Mouse (Mus musculus): ENCODE measurements around the gene Slc9a9. TPM values are rescaled to one million over a fixed set of nuclear protein-coding genes. Genes with fewer than 3 reads are reported as not detected.

Gene Slc9a9
- polyA plus RNA-seq, 1 experiment from 2014 or later = 2.7 TPM

- WGBS (ENCODE audit: insufficient replicate concordance) = 47% methylated on average over 3 of the region's 3 CpGs
- Histone ChIP-seq H3K9ac (no peak overlapping the region), H3K27ac (replicated peaks) (no peak overlapping the region), H3K4me3 (replicated peaks) (no peak overlapping the region), H3K27me3 (no peaks in the 10 kb centered on the region), H3K4me1 (replicated peaks) (peaks cover 3% of the 10 kb centered on the region; the same call in 1 of the 2 replicates), H3K4me2 (no peak overlapping the region), H3K36me3 (replicated peaks) (no peaks in the 10 kb centered on the region), H3K9me3 (replicated peaks) (no peaks in the 10 kb centered on the region)
- no peak for ATAC-seq (ENCODE audit: insufficient read depth)
Observed at GRCm38 (mm10) chr9:95185840-95186239, 516.1 kb downstream of the Slc9a9 start.

GRCm38 (mm10) chr9:95186386-95187289 lies 516.9 kb downstream of the Slc9a9 start:
- Histone ChIP-seq H3K27me3 (no peaks in the 10 kb centered on the region), H3K9me3 (replicated peaks) (no peaks in the 10 kb centered on the region), H3K4me1 (replicated peaks) (peaks cover 3% of the 10 kb centered on the region; the same call in 1 of the 2 replicates), H3K4me3 (replicated peaks) (no peak overlapping the region), H3K36me3 (replicated peaks) (no peaks in the 10 kb centered on the region), H3K9ac (no peak overlapping the region), H3K4me2 (no peak overlapping the region), H3K27ac (replicated peaks) (no peak overlapping the region)
- WGBS (ENCODE audit: insufficient replicate concordance) = 61% methylated on average over 15 of the region's 15 CpGs
- ATAC-seq (ENCODE audit: insufficient read depth) = no peak

GRCm38 (mm10) chr9:95188362-95189217 lies 518.9 kb downstream of the Slc9a9 start:
- Histone ChIP-seq H3K9me3 (replicated peaks) (no peaks in the 10 kb centered on the region), H3K4me3 (replicated peaks) (no peak overlapping the region), H3K9ac (no peak overlapping the region), H3K36me3 (replicated peaks) (no peaks in the 10 kb centered on the region), H3K27me3 (no peaks in the 10 kb centered on the region), H3K4me1 (replicated peaks) (peaks cover 3% of the 10 kb centered on the region; the same call in 1 of the 2 replicates), H3K4me2 (no peak overlapping the region), H3K27ac (replicated peaks) (peak overlapping the region; percentile 55)
- peak; percentile 81 for ATAC-seq (ENCODE audit: insufficient read depth)
- WGBS (ENCODE audit: insufficient replicate concordance) = 46% methylated on average over 8 of the region's 8 CpGs

GRCm38 (mm10) chr9:95189218-95189605 lies 519.5 kb downstream of the Slc9a9 start:
- Histone ChIP-seq H3K27ac (replicated peaks) (no peak overlapping the region), H3K36me3 (replicated peaks) (no peaks in the 10 kb centered on the region), H3K4me2 (no peak overlapping the region), H3K27me3 (no peaks in the 10 kb centered on the region), H3K4me1 (replicated peaks) (peaks cover 9% of the 10 kb centered on the region), H3K9me3 (replicated peaks) (no peaks in the 10 kb centered on the region), H3K4me3 (replicated peaks) (no peak overlapping the region), H3K9ac (no peak overlapping the region)
- no peak for ATAC-seq (ENCODE audit: insufficient read depth)
- WGBS (ENCODE audit: insufficient replicate concordance) = 59% methylated on average over 4 of the region's 4 CpGs

GRCm38 (mm10) chr9:95191442-95191841 lies 521.7 kb downstream of the Slc9a9 start:
- WGBS (ENCODE audit: insufficient replicate concordance) = 61% methylated on average over 6 of the region's 6 CpGs
- no peak overlapping the region for H3K4me3 ChIP-seq (replicated peaks)
- no peaks in the 10 kb centered on the region for H3K36me3 ChIP-seq (replicated peaks)
- no peaks in the 10 kb centered on the region for H3K27me3 ChIP-seq
- no peak overlapping the region for H3K9ac ChIP-seq
- ATAC-seq (ENCODE audit: insufficient read depth) = no peak
- no peak overlapping the region for H3K27ac ChIP-seq (replicated peaks)
- no peak overlapping the region for H3K4me2 ChIP-seq
- no peaks in the 10 kb centered on the region for H3K9me3 ChIP-seq (replicated peaks)
- peaks cover 13% of the 10 kb centered on the region for H3K4me1 ChIP-seq (replicated peaks)

- H3K9ac ChIP-seq = no peak overlapping the region
- no peaks in the 10 kb centered on the region for H3K36me3 ChIP-seq (replicated peaks)
- no peak overlapping the region for H3K27ac ChIP-seq (replicated peaks)
- H3K4me2 ChIP-seq = no peak overlapping the region
- no peak for ATAC-seq (ENCODE audit: insufficient read depth)
- H3K9me3 ChIP-seq (replicated peaks) = no peaks in the 10 kb centered on the region
- no peak overlapping the region for H3K4me3 ChIP-seq (replicated peaks)
- no peaks in the 10 kb centered on the region for H3K27me3 ChIP-seq
- peaks cover 13% of the 10 kb centered on the region for H3K4me1 ChIP-seq (replicated peaks)
- WGBS (ENCODE audit: insufficient replicate concordance) = 60% methylated on average over 8 of the region's 8 CpGs
Observed at GRCm38 (mm10) chr9:95192901-95193532, 523.3 kb downstream of the Slc9a9 start.

- Histone ChIP-seq H3K9ac (no peak overlapping the region), H3K36me3 (replicated peaks) (no peaks in the 10 kb centered on the region), H3K27ac (replicated peaks) (no peak overlapping the region), H3K4me2 (no peak overlapping the region), H3K27me3 (no peaks in the 10 kb centered on the region), H3K4me3 (replicated peaks) (no peak overlapping the region), H3K4me1 (replicated peaks) (peaks cover 13% of the 10 kb centered on the region), H3K9me3 (replicated peaks) (no peaks in the 10 kb centered on the region)
- WGBS (ENCODE audit: insufficient replicate concordance) = 41% methylated on average over 3 of the region's 3 CpGs
- no peak for ATAC-seq (ENCODE audit: insufficient read depth)
Observed at GRCm38 (mm10) chr9:95193672-95194071, 524.0 kb downstream of the Slc9a9 start.

- Histone ChIP-seq H3K4me1 (replicated peaks) (peaks cover 13% of the 10 kb centered on the region), H3K27me3 (no peaks in the 10 kb centered on the region), H3K36me3 (replicated peaks) (no peaks in the 10 kb centered on the region), H3K4me3 (replicated peaks) (no peak overlapping the region), H3K9me3 (replicated peaks) (no peaks in the 10 kb centered on the region), H3K4me2 (no peak overlapping the region), H3K9ac (no peak overlapping the region), H3K27ac (replicated peaks) (no peak overlapping the region)
- WGBS (ENCODE audit: insufficient replicate concordance) = 8% methylated on average over 5 of the region's 5 CpGs
- ATAC-seq (ENCODE audit: insufficient read depth) = no peak
Observed at GRCm38 (mm10) chr9:95194158-95194557, 524.4 kb downstream of the Slc9a9 start.

GRCm38 (mm10) chr9:95207661-95208060 lies 538.0 kb downstream of the Slc9a9 start:
- Histone ChIP-seq H3K36me3 (replicated peaks) (no peaks in the 10 kb centered on the region), H3K4me1 (replicated peaks) (no peaks in the 10 kb centered on the region), H3K9me3 (replicated peaks) (no peaks in the 10 kb centered on the region), H3K4me3 (replicated peaks) (no peak overlapping the region), H3K27me3 (no peaks in the 10 kb centered on the region), H3K4me2 (no peak overlapping the region), H3K9ac (no peak overlapping the region), H3K27ac (replicated peaks) (no peak overlapping the region)
- 69% methylated on average over 7 of the region's 7 CpGs for WGBS (ENCODE audit: insufficient replicate concordance)
- no peak for ATAC-seq (ENCODE audit: insufficient read depth)

GRCm38 (mm10) chr9:95208681-95209080 lies 539.0 kb downstream of the Slc9a9 start:
- H3K36me3 ChIP-seq (replicated peaks) = no peaks in the 10 kb centered on the region
- no peak overlapping the region for H3K27ac ChIP-seq (replicated peaks)
- no peaks in the 10 kb centered on the region for H3K9me3 ChIP-seq (replicated peaks)
- WGBS (ENCODE audit: insufficient replicate concordance) = 71% methylated on average over 4 of the region's 4 CpGs
- no peaks in the 10 kb centered on the region for H3K4me1 ChIP-seq (replicated peaks)
- H3K9ac ChIP-seq = no peak overlapping the region
- H3K4me3 ChIP-seq (replicated peaks) = no peak overlapping the region
- no peaks in the 10 kb centered on the region for H3K27me3 ChIP-seq
- H3K4me2 ChIP-seq = no peak overlapping the region
- ATAC-seq (ENCODE audit: insufficient read depth) = no peak

- no peak for ATAC-seq (ENCODE audit: insufficient read depth)
- no peaks in the 10 kb centered on the region for H3K4me1 ChIP-seq (replicated peaks)
- 43% methylated on average over 3 of the region's 3 CpGs for WGBS (ENCODE audit: insufficient replicate concordance)
- H3K9me3 ChIP-seq (replicated peaks) = no peaks in the 10 kb centered on the region
- no peak overlapping the region for H3K4me3 ChIP-seq (replicated peaks)
- H3K36me3 ChIP-seq (replicated peaks) = no peaks in the 10 kb centered on the region
- H3K27me3 ChIP-seq = no peaks in the 10 kb centered on the region
- no peak overlapping the region for H3K4me2 ChIP-seq
- H3K27ac ChIP-seq (replicated peaks) = no peak overlapping the region
- H3K9ac ChIP-seq = no peak overlapping the region
Observed at GRCm38 (mm10) chr9:95220009-95220408, 550.3 kb downstream of the Slc9a9 start.
